Mouse (Mus musculus): ENCODE results near the gene Slc2a1.

DNA sequence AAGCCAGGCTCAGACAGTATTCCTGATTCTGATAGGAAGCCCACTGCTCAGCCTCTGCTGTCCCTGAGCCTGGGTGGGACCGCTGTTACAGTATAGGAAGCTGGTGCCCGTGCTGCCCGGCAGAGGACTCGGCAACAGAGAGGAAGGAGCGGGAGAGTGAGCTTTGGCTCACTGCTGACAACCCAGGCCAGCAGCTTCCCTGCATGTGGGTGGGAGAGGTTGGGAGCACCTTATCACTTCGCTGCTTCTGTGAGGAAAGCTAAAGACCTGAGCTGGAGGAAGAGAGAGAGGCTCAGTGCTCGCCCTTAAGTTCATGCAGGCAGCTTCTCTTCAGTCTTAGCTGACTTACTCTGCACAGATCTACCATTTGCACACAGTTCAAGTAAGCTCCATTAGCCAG, 20.0 kb downstream of the Slc2a1 start:
- no peak for TF ChIP-seq TCF12 (IDR thresholded peaks at IDR 0.05; ENCODE audit: low read depth, low read length)
- no peak for TF ChIP-seq EP300 (IDR thresholded peaks at IDR 0.05; ENCODE audit: low read length)

All from CH12.LX (cell line).